Mouse (Mus musculus) left cerebral cortex, adult 2 months (tissue): Measurements from ENCODE around the gene Olfr101. TPM values are rescaled to one million over a fixed set of nuclear protein-coding genes. Genes with fewer than 3 reads are reported as not detected.
A peak's percentile ranks its signal among the peaks of the same experiment; 100 is the strongest.

ENCODE experiments used
- DNase-seq, 2 experiments: peaks; one replicate each; pipeline ENCODE4 v3.0.0; 2021 to 2022; ENCODE audit warnings: low spot score in 2 of 2, mixed read lengths in 1 of 2; ENCODE audit errors: extremely low spot score in 1 of 2
- H3K27ac ChIP-seq: fragments of 200-600 bp; 2 replicates; pipeline ENCODE4 v1.8.1; 2022
- H3K4me3 ChIP-seq: fragments of 200-600 bp; 2 replicates; pipeline ENCODE4 v1.8.1; 2022
- CTCF ChIP-seq: fragments of 200-600 bp; IDR thresholded peaks from 2 replicates; pipeline ENCODE4 v1.8.1; 2022; ENCODE audit warnings: antibody characterized with exemption, mild to moderate bottlenecking, moderate library complexity
- intact Hi-C: fragments of 180-260 bp; cut with DNase I; formaldehyde crosslinking; loops from one replicate; pipeline ENCODE4 v1.15.1; 2025
- total RNA-seq, 2 experiments: library from RNA; stranded (reverse); gene quantifications; 2 replicates each; pipeline ENCODE4 v1.2.3; 2021

The Olfr101 gene
- total RNA-seq, 2 experiments from 2014 or later, result not detected

DNA sequence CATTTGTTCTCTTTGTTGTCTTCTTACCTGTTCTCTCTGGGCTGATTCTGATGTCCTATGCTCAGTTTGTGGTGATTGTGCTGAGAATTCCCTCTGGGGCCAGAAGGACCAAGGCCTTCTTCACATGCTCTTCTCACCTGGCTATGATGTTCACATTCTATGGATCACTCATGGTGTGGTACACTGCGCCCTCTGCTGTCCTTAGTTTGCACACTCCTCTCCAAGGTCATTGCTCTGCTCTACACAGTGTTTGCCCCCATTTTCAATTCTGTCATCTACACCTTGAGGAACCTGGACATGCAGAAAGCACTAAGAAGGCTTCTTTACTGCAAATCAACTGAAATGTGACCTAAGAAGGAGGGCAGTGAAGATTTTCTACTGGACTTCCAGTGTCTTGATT is 53.6 kb downstream of the Olfr101 start:
- H3K27ac ChIP-seq, result no peak overlapping the region
- no peak for DNase-seq
- H3K4me3 ChIP-seq, result no peak overlapping the region
- peak; percentile 48 for TF ChIP-seq CTCF
- intact Hi-C loops, result no loop called here

DNA sequence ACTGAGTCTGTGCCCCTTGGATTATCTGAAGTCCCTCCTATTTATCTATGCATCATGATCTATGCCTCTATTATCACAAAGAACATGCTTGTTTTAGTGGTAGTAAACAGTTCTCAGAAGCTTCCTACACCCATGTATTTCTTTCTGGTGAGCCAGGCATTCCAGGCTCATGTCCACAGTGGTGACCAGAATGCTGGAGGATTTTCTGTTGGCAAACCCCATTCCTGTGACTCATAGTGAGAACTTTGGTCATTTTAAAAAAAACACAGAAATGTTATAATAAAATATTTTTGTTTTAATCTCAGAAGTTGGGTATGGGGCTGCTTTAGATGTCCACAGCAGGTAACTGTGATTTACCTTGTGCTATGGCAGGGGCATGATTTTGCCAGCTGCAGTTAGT is 54.7 kb downstream of the Olfr101 start:
- no peak overlapping the region for H3K27ac ChIP-seq
- intact Hi-C loops, result no loop called here
- H3K4me3 ChIP-seq, result no peak overlapping the region
- no peak for DNase-seq
- TF ChIP-seq CTCF, result no peak

Other genes starting within 250 kb of the Olfr101 start
- gene Olfr90, start 215.8 kb downstream of the Olfr101 start, total RNA-seq, result under 1 TPM in 1 of 2 experiments, not detected in 1; 0.12 TPM
- gene Olfr91, start 206.0 kb downstream of the Olfr101 start, total RNA-seq, result not detected
- not detected for gene Olfr92, start 184.2 kb downstream of the Olfr101 start, total RNA-seq
- not detected for gene Olfr93, start 142.8 kb downstream of the Olfr101 start, total RNA-seq
- gene Ubd, start 110.4 kb downstream of the Olfr101 start, total RNA-seq, result not detected
- gene Olfr94, start 103.3 kb downstream of the Olfr101 start, total RNA-seq, result not detected
- gene Olfr95, start 91.2 kb downstream of the Olfr101 start, total RNA-seq, result not detected
- not detected for gene Olfr96, start 84.2 kb downstream of the Olfr101 start, total RNA-seq
- not detected for gene Olfr97, start 67.0 kb downstream of the Olfr101 start, total RNA-seq
- gene Olfr98, start 40.6 kb downstream of the Olfr101 start, total RNA-seq, result not detected
- gene H2-M3, start 34.1 kb downstream of the Olfr101 start, total RNA-seq, result 1 to 10 TPM; 3.1 to 3.6 TPM
- gene Olfr99, start 20.9 kb downstream of the Olfr101 start, total RNA-seq, result not detected
- gene Olfr102, start 12.7 kb upstream of the Olfr101 start, total RNA-seq, result not detected
- gene Olfr103, start 35.4 kb upstream of the Olfr101 start, total RNA-seq, result not detected
- gene Olfr104-ps, start 55.3 kb upstream of the Olfr101 start, total RNA-seq, result not detected
- gene Olfr105-ps, start 74.7 kb upstream of the Olfr101 start, total RNA-seq, result not detected
- gene Olfr106-ps, start 86.1 kb upstream of the Olfr101 start, total RNA-seq, result not detected
- gene Olfr107, start 94.9 kb upstream of the Olfr101 start, total RNA-seq, result not detected
- not detected for gene Olfr108, start 141.2 kb upstream of the Olfr101 start, total RNA-seq
- gene Olfr109, start 154.6 kb upstream of the Olfr101 start, total RNA-seq, result not detected
- gene H2-M2, start 179.2 kb upstream of the Olfr101 start, total RNA-seq, result not detected
- gene Olfr110, start 188.2 kb upstream of the Olfr101 start, total RNA-seq, result not detected
- not detected for gene Olfr111, start 203.7 kb upstream of the Olfr101 start, total RNA-seq